In the genomic region with DNA sequence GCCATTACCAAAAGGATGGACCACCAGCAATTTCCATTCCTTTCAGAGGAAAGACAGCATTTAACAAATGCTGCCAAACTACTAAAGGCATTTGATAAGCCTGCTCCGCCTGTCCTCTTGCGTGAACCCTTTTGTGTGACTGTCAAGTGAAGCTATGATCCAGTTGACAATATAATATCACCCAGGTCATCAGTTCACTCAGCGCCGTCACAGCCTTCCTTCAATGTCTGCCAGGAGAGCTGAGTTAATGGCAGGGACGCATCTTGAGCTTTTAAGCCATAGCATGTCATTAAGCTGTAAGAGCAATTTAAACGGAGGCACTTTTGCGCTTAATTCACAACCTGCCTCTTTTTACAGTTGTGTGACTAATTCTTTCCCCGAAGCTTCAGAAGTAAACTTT, we compare ENCODE assay signal across 18 mouse cellular contexts.
"Had no signal": no experiment of that assay in that cellular context is flagged by ENCODE, and none has a peak within 500 bp of the region (broad histone marks: within the 10 kb centered on the region; RNA-seq: fewer than 3 reads in every experiment).

No protein-coding gene starts in this region.

- H3K27me3 ChIP-seq: midbrain, embryonic 12.5 days; neural tube, embryonic 13.5 days; neural tube, embryonic 15.5 days had no signal

- H3K36me3 ChIP-seq: midbrain, embryonic 10.5 days; midbrain, embryonic 12.5 days had no signal

- H3K27ac ChIP-seq: midbrain, embryonic 10.5 days; midbrain, embryonic 12.5 days; neural tube, embryonic 13.5 days; neural tube, embryonic 15.5 days had no signal

- ATAC-seq: midbrain, embryonic 16.5 days had no signal

- DNase-seq: lung, embryonic 14.5 days; lung, postnatal 10 days; lung, postnatal 4 days; midbrain, embryonic 14.5 days; retina, postnatal 1 day; right cerebral cortex, adult 18-20 months; right cerebral cortex, postnatal 25 days; right cerebral cortex, postnatal 4 days; spleen, adult 18-20 months; thymus, adult 18-20 months; thymus, postnatal 14 days; thymus, postnatal 36 days had no signal

- H3K4me2 ChIP-seq: lung, embryonic 14.5 days; midbrain, embryonic 12.5 days; neural tube, embryonic 13.5 days; neural tube, embryonic 15.5 days had no signal

- H3K4me3 ChIP-seq: midbrain, embryonic 10.5 days; midbrain, embryonic 12.5 days; myocyte; neural tube, embryonic 13.5 days; neural tube, embryonic 15.5 days had no signal

- H3K4me1 ChIP-seq: midbrain, embryonic 10.5 days; midbrain, embryonic 12.5 days; neural tube, embryonic 13.5 days; neural tube, embryonic 15.5 days had no signal

- H3K9me3 ChIP-seq: midbrain, embryonic 10.5 days; midbrain, embryonic 12.5 days; neural tube, embryonic 13.5 days; neural tube, embryonic 15.5 days had no signal

- H3K9ac ChIP-seq: lung, embryonic 14.5 days; midbrain, embryonic 12.5 days; neural tube, embryonic 13.5 days; neural tube, embryonic 15.5 days had no signal
